Mouse (Mus musculus): ENCODE data around the gene Dnajc14.
A peak's percentile ranks its signal among the peaks of the same experiment; 100 is the strongest.

Dnajc14 gene

GRCm38 (mm10) chr10:128823821-128824220 lies 20.0 kb downstream of the Dnajc14 start:
- Histone ChIP-seq H3K36me3 (ENCODE audit: insufficient read depth, low read length) (peaks cover 64% of the 10 kb centered on the region), H3K27me3 (ENCODE audit: insufficient read depth, low read length) (no peaks in the 10 kb centered on the region), H3K4me3 (replicated peaks; ENCODE audit: low read length) (peak overlapping the region; percentile 96), H3K9me3 (ENCODE audit: low read length) (no peaks in the 10 kb centered on the region), H3K4me1 (replicated peaks; ENCODE audit: low read depth, low read length) (peaks cover 62% of the 10 kb centered on the region)
- no peak for TF ChIP-seq NANOG (IDR thresholded peaks at IDR 0.05; ENCODE audit: borderline replicate concordance, low read length)
- TF ChIP-seq CTCF (conservative IDR thresholded peaks at IDR 0.05; ENCODE audit: low read length): no peak
- no peak for TF ChIP-seq POU5F1 (IDR thresholded peaks at IDR 0.05; ENCODE audit: borderline replicate concordance, low read length)

DNA sequence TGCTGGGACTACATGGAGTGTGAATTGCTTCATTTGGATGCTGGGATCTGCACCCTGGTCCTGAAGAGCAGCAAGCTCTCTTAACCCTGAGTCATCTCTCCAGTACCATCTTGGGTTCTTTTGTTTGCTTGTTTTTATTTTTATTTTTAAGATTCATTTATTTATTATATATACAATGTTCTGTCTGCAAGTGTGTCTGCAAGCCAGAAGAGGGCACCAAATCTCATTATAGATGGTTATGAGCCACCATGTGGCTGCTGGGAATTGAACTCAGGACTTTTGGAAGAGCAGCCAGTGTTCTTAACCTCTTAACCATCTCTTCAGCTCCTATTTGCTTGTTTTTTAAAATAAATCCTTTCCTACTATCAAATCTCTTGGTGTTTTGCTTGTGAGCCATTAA lies 33.5 kb downstream of the Dnajc14 start:
- no peaks in the 10 kb centered on the region for H3K9me3 ChIP-seq (ENCODE audit: low read length)
- no peaks in the 10 kb centered on the region for H3K27me3 ChIP-seq (ENCODE audit: insufficient read depth, low read length)
- peaks cover 93% of the 10 kb centered on the region for H3K36me3 ChIP-seq (ENCODE audit: insufficient read depth, low read length)
- no peak overlapping the region for H3K4me3 ChIP-seq (replicated peaks; ENCODE audit: low read length)
- peaks cover 30% of the 10 kb centered on the region for H3K4me1 ChIP-seq (replicated peaks; ENCODE audit: low read depth, low read length)
- TF ChIP-seq POU5F1 (IDR thresholded peaks at IDR 0.05; ENCODE audit: borderline replicate concordance, low read length): no peak
- TF ChIP-seq CTCF (conservative IDR thresholded peaks at IDR 0.05; ENCODE audit: low read length): peak; percentile 25; the same call in 1 of the 2 replicates

- no peak for TF ChIP-seq NANOG (IDR thresholded peaks at IDR 0.05; ENCODE audit: borderline replicate concordance, low read length)
- TF ChIP-seq CTCF (conservative IDR thresholded peaks at IDR 0.05; ENCODE audit: low read length): no peak
- no peak for TF ChIP-seq POU5F1 (IDR thresholded peaks at IDR 0.05; ENCODE audit: borderline replicate concordance, low read length)
- Histone ChIP-seq H3K36me3 (ENCODE audit: insufficient read depth, low read length) (peaks cover 92% of the 10 kb centered on the region), H3K4me1 (replicated peaks; ENCODE audit: low read depth, low read length) (peaks cover 37% of the 10 kb centered on the region), H3K27me3 (ENCODE audit: insufficient read depth, low read length) (no peaks in the 10 kb centered on the region), H3K9me3 (ENCODE audit: low read length) (no peaks in the 10 kb centered on the region), H3K4me3 (replicated peaks; ENCODE audit: low read length) (no peak overlapping the region)
These were observed 35.6 kb downstream of the Dnajc14 start for GRCm38 (mm10) chr10:128839434-128839833.

GRCm38 (mm10) chr10:128840612-128841011 lies 36.8 kb downstream of the Dnajc14 start:
- Histone ChIP-seq H3K4me1 (replicated peaks; ENCODE audit: low read depth, low read length) (peaks cover 45% of the 10 kb centered on the region), H3K27me3 (ENCODE audit: insufficient read depth, low read length) (no peaks in the 10 kb centered on the region), H3K4me3 (replicated peaks; ENCODE audit: low read length) (no peak overlapping the region), H3K9me3 (ENCODE audit: low read length) (no peaks in the 10 kb centered on the region), H3K36me3 (ENCODE audit: insufficient read depth, low read length) (peaks cover 92% of the 10 kb centered on the region)
- TF ChIP-seq POU5F1 (IDR thresholded peaks at IDR 0.05; ENCODE audit: borderline replicate concordance, low read length) (no peak), CTCF (conservative IDR thresholded peaks at IDR 0.05; ENCODE audit: low read length) (no peak), NANOG (IDR thresholded peaks at IDR 0.05; ENCODE audit: borderline replicate concordance, low read length) (no peak)

DNA sequence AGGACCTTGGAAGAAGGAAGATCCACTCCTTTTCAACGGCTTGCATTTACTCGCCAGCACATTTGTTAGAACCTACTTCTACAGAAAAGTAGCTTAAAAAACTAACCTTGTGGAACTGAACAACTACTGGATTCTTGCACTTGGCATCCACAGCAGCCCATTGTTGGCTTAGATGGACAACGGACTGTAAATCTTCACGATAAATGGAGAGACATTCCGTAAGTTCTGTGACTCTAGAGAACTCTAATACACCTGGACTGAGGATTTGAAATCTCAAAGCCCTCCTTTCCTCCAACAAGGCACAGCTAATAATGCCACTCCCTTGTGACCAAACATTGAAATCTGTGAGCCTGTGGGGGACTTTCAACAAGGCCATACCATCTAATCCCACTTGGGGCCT lies 39.4 kb downstream of the Dnajc14 start:
- no peak for TF ChIP-seq NANOG (IDR thresholded peaks at IDR 0.05; ENCODE audit: borderline replicate concordance, low read length)
- no peak for TF ChIP-seq CTCF (conservative IDR thresholded peaks at IDR 0.05; ENCODE audit: low read length)
- no peaks in the 10 kb centered on the region for H3K9me3 ChIP-seq (ENCODE audit: low read length)
- H3K27me3 ChIP-seq (ENCODE audit: insufficient read depth, low read length): no peaks in the 10 kb centered on the region
- peaks cover 49% of the 10 kb centered on the region for H3K4me1 ChIP-seq (replicated peaks; ENCODE audit: low read depth, low read length)
- peaks cover 96% of the 10 kb centered on the region for H3K36me3 ChIP-seq (ENCODE audit: insufficient read depth, low read length)
- no peak overlapping the region for H3K4me3 ChIP-seq (replicated peaks; ENCODE audit: low read length)

DNA sequence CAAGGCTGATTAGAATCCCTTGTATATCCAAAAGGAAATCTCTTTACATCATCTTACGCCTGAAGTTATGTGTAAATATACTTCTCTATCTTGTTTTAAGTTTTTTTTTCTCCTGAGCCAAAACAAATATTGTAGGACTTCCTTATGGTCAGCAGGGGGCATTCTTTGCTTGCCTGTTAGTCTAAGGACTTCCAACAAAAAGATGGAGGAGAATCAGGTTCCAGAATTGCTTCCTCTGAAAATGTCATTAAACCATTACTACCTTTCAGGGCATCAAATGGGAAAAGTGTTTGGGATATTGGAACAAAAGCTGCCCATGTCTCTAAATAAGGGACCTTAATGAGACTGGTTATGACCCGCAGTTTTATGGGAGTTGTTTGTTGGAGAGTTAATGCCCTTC lies 41.7 kb downstream of the Dnajc14 start:
- peaks cover 38% of the 10 kb centered on the region for H3K4me1 ChIP-seq (replicated peaks; ENCODE audit: low read depth, low read length)
- no peaks in the 10 kb centered on the region for H3K27me3 ChIP-seq (ENCODE audit: insufficient read depth, low read length)
- no peaks in the 10 kb centered on the region for H3K9me3 ChIP-seq (ENCODE audit: low read length)
- peaks cover 97% of the 10 kb centered on the region for H3K36me3 ChIP-seq (ENCODE audit: insufficient read depth, low read length)
- H3K4me3 ChIP-seq (replicated peaks; ENCODE audit: low read length): no peak overlapping the region
- TF ChIP-seq CTCF (conservative IDR thresholded peaks at IDR 0.05; ENCODE audit: low read length) (peak; percentile 67), NANOG (IDR thresholded peaks at IDR 0.05; ENCODE audit: borderline replicate concordance, low read length) (no peak)

- Histone ChIP-seq H3K9me3 (ENCODE audit: low read length) (no peaks in the 10 kb centered on the region), H3K4me1 (replicated peaks; ENCODE audit: low read depth, low read length) (peaks cover 31% of the 10 kb centered on the region), H3K36me3 (ENCODE audit: insufficient read depth, low read length) (peaks cover 95% of the 10 kb centered on the region), H3K27me3 (ENCODE audit: insufficient read depth, low read length) (no peaks in the 10 kb centered on the region), H3K4me3 (replicated peaks; ENCODE audit: low read length) (no peak overlapping the region)
- TF ChIP-seq CTCF (conservative IDR thresholded peaks at IDR 0.05; ENCODE audit: low read length): no peak
These were observed 42.8 kb downstream of the Dnajc14 start for GRCm38 (mm10) chr10:128846664-128847063.

GRCm38 (mm10) chr10:128848426-128848825 lies 44.6 kb downstream of the Dnajc14 start:
- Histone ChIP-seq H3K36me3 (ENCODE audit: insufficient read depth, low read length) (peaks cover 95% of the 10 kb centered on the region), H3K4me3 (replicated peaks; ENCODE audit: low read length) (no peak overlapping the region), H3K9me3 (ENCODE audit: low read length) (no peaks in the 10 kb centered on the region), H3K4me1 (replicated peaks; ENCODE audit: low read depth, low read length) (peaks cover 15% of the 10 kb centered on the region), H3K27me3 (ENCODE audit: insufficient read depth, low read length) (no peaks in the 10 kb centered on the region)
- TF ChIP-seq NANOG (IDR thresholded peaks at IDR 0.05; ENCODE audit: borderline replicate concordance, low read length) (no peak), POU5F1 (IDR thresholded peaks at IDR 0.05; ENCODE audit: borderline replicate concordance, low read length) (no peak), CTCF (conservative IDR thresholded peaks at IDR 0.05; ENCODE audit: low read length) (no peak)

- Histone ChIP-seq H3K9me3 (ENCODE audit: low read length) (no peaks in the 10 kb centered on the region), H3K4me3 (replicated peaks; ENCODE audit: low read length) (no peak overlapping the region), H3K27me3 (ENCODE audit: insufficient read depth, low read length) (no peaks in the 10 kb centered on the region), H3K4me1 (replicated peaks; ENCODE audit: low read depth, low read length) (peaks cover 8% of the 10 kb centered on the region), H3K36me3 (ENCODE audit: insufficient read depth, low read length) (peaks cover 86% of the 10 kb centered on the region)
- TF ChIP-seq NANOG (IDR thresholded peaks at IDR 0.05; ENCODE audit: borderline replicate concordance, low read length): no peak
- no peak for TF ChIP-seq POU5F1 (IDR thresholded peaks at IDR 0.05; ENCODE audit: borderline replicate concordance, low read length)
- no peak for TF ChIP-seq CTCF (conservative IDR thresholded peaks at IDR 0.05; ENCODE audit: low read length)
These were observed 46.5 kb downstream of the Dnajc14 start for GRCm38 (mm10) chr10:128850339-128850738.

All from E14TG2a.4 (cell line).